Mouse (Mus musculus) intestine, postnatal 0 days (tissue): ENCODE data around the gene Mcrip1. TPM values are rescaled to one million over a fixed set of nuclear protein-coding genes. Genes with fewer than 3 reads are reported as not detected.

Experiments used
- ATAC-seq: fragments of 200-750 bp; cut with Nextera tagmentation; 2 replicates; pipeline ENCODE4 v1.8.0; 2017; ENCODE audit warnings: mild to moderate bottlenecking, moderate TSS enrichment, moderate library complexity
- H3K27ac ChIP-seq: fragments of 300-500 bp; sonication (generic); 2 replicates; pipeline ENCODE4 v1.5.1; 2014; ENCODE audit warnings: mild to moderate bottlenecking, low read depth, low read length, moderate library complexity
- H3K27me3 ChIP-seq: fragments of 300-500 bp; sonication (generic); replicated peaks from 2 replicates; pipeline ENCODE4 v1.6.1; 2014; ENCODE audit warnings: low read length, mixed read lengths; ENCODE audit not compliant: control insufficient read depth, insufficient read depth
- H3K36me3 ChIP-seq: fragments of 300-500 bp; sonication (generic); 2 replicates; pipeline ENCODE4 v1.6.1; 2014; ENCODE audit warnings: mild to moderate bottlenecking, moderate library complexity; ENCODE audit not compliant: control insufficient read depth, insufficient read depth
- H3K4me1 ChIP-seq: fragments of 300-500 bp; sonication (generic); replicated peaks from 2 replicates; pipeline ENCODE4 v1.6.1; 2014; ENCODE audit warnings: antibody characterized with exemption, low read length, mixed read lengths; ENCODE audit not compliant: control insufficient read depth, insufficient read depth
- H3K4me2 ChIP-seq: fragments of 300-500 bp; sonication (generic); replicated peaks from 2 replicates; pipeline ENCODE4 v1.6.1; 2014; ENCODE audit warnings: low read depth, mild to moderate bottlenecking, moderate library complexity
- H3K4me3 ChIP-seq: fragments of 300-500 bp; sonication (generic); 2 replicates; pipeline ENCODE4 v1.5.1; 2014; ENCODE audit warnings: low read depth, low read length
- H3K9ac ChIP-seq: fragments of 300-500 bp; sonication (generic); 2 replicates; pipeline ENCODE4 v1.6.1; 2014; ENCODE audit warnings: mild to moderate bottlenecking, low read depth, low read length
- H3K9me3 ChIP-seq: fragments of 300-500 bp; sonication (generic); 2 replicates; pipeline ENCODE4 v1.6.1; 2016; ENCODE audit warnings: mixed run types; ENCODE audit not compliant: control insufficient read depth
- CTCF ChIP-seq: sonication (generic); IDR thresholded peaks from 2 replicates; pipeline ENCODE4 v1.5.1; 2016; ENCODE audit warnings: low read depth, mild to moderate bottlenecking, control low read depth, antibody characterized with exemption, moderate library complexity
- WGBS: fragments of 180-500 bp; shearing (Covaris S2); extraction: QIAGEN DNeasy Blood & Tissue Kit; methylation state at CpG from one replicate; pipeline ENCODE4 v1.1.7; 2014; 5-methylcytosine and 5-hydroxymethylcytosine counted together
- polyA plus RNA-seq: library from polyadenylated mRNA; unstranded; fragments of >200 nt; fragmentation: Nextera tagmentation; extraction: Ambion mirVana; gene quantifications from 2 replicates; pipeline ENCODE4 v1.2.1, GENCODE M21; 2015

The Mcrip1 gene
- polyA plus RNA-seq, 1 experiment from 2014 or later: 68.7 TPM

DNA sequence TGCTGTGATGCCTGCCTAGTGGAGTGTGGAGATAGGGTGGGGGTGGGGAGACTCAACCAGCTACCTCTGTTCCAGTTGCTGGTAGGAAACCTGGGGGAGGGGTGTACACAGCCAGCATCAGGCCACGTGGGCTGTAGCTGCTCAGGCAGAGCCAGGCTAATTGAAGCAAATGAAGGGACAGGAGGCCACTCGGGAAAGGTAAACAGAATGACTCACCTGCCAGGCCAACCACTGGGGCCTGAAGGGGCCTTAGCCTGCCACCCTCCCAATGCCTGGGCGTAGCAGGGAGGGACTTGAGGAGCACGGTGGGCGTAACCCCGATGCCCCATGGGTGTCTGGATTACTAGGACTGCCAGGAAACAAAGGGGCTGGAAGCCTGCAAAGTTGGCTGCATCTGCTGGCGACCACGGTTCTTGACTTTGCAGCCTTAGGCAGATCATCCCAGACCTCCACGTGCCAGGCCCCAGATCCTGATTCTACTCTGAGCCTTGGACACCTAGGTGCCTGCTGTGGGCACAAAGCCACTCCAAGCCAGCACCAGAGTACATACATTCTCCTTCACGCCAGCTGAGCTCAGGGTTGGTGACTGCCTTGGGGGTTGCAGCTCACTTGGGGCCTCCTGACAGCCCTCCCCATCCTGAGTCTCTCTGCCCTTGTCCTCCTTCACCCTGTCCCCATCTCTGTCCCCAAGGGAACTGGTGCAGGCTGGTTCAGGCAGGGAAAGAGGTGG is 10.1 kb downstream of the Mcrip1 start:
- no peak for TF ChIP-seq CTCF
- no peak overlapping the region for H3K4me3 ChIP-seq
- H3K36me3 ChIP-seq: peaks cover 18% of the 10 kb centered on the region; the same call in 1 of the 2 replicates
- no peaks in the 10 kb centered on the region for H3K9me3 ChIP-seq
- 15% methylated on average over 10 of the region's 10 CpGs for WGBS
- H3K4me2 ChIP-seq: no peak overlapping the region
- peak; percentile 86 for ATAC-seq
- peaks cover 17% of the 10 kb centered on the region; the same call in 1 of the 2 replicates for H3K4me1 ChIP-seq
- H3K27me3 ChIP-seq: no peaks in the 10 kb centered on the region
- no peak overlapping the region for H3K9ac ChIP-seq
- peak overlapping the region; percentile 50 for H3K27ac ChIP-seq

DNA sequence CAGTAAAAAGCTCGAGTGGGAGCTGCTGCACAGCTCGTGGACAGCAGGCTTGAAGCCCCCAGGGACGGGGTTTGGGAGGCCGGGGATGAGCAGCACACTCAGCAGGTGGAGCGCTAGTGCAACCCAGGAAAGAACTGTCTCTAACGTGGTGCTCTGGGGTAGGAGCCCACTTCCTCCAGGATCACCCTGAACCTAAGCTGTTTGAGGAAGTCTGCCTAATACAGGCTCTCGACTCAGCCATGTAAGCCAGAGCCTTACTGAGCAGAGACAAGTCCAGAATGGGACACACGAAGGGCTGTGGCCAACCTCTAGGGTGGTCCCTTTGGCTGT is 10.6 kb downstream of the Mcrip1 start:
- H3K9me3 ChIP-seq: no peaks in the 10 kb centered on the region
- H3K9ac ChIP-seq: no peak overlapping the region
- H3K27me3 ChIP-seq: 0 out of 2 replicates have a peak, but pooled peaks cover 4% of the 10 kb centered on the region
- no peak overlapping the region for H3K4me2 ChIP-seq
- no peak for ATAC-seq
- 42% methylated on average over 8 of the region's 8 CpGs for WGBS
- no peak for TF ChIP-seq CTCF
- H3K4me1 ChIP-seq: peaks cover 17% of the 10 kb centered on the region; the same call in 1 of the 2 replicates
- no peak overlapping the region for H3K4me3 ChIP-seq
- peak overlapping the region; percentile 50 for H3K27ac ChIP-seq
- peaks cover 14% of the 10 kb centered on the region; the same call in 1 of the 2 replicates for H3K36me3 ChIP-seq

DNA sequence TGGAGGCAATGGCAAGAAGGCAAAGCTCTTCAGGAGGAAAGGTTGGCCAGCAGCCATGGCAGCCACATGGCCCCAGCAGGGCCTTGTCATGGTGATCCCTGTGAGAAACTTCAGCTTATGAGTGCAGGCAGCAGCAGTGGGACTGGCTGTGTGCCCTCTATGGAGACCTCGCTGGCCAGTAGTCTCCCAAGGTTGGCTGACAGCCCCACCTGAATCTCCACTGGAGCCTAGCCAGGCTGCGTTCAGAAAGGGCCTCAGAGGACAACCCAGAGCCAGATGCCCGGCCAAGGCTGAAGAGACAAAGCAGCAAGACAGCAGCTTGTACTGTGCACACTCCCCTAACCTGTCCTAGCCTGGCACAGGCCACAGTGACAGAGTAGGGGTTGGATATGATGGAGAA is 11.0 kb downstream of the Mcrip1 start:
- TF ChIP-seq CTCF: no peak
- Histone ChIP-seq H3K9me3 (no peaks in the 10 kb centered on the region), H3K27me3 (0 out of 2 replicates have a peak, but pooled peaks cover 5% of the 10 kb centered on the region), H3K4me2 (no peak overlapping the region), H3K27ac (no peak overlapping the region), H3K4me3 (no peak overlapping the region), H3K9ac (no peak overlapping the region), H3K36me3 (peaks cover 9% of the 10 kb centered on the region; the same call in 1 of the 2 replicates), H3K4me1 (peaks cover 17% of the 10 kb centered on the region; the same call in 1 of the 2 replicates)
- 60% methylated on average over 3 of the region's 3 CpGs for WGBS
- no peak for ATAC-seq

- no peak overlapping the region for H3K4me2 ChIP-seq
Measured at GRCm38 (mm10) chr11:120535804-120536203, 13.7 kb downstream of the Mcrip1 start.

DNA sequence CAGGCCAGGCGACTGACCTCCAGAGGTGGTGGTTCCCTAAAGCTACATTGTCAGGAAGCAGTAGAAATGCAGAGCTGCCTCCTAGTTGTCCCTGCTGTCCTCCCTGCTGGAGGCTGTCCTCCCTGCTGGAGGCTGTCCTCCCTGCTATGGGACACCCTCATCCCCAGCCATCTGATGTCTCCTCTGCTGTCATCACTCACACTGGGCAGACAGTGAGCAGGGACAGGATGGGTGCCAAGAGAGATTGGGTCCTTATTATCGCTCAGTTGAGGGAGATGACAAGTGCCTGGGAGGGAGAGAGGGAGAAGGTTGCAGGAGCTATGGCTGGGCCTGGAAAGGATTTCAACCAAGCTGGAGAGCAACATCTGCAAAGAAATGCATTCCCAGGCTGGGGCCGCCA is 14.4 kb downstream of the Mcrip1 start:
- Histone ChIP-seq H3K4me2 (no peak overlapping the region), H3K9ac (no peak overlapping the region), H3K27ac (no peak overlapping the region), H3K27me3 (peaks cover 39% of the 10 kb centered on the region), H3K36me3 (no peaks in the 10 kb centered on the region), H3K4me1 (peaks cover 19% of the 10 kb centered on the region), H3K4me3 (no peak overlapping the region), H3K9me3 (no peaks in the 10 kb centered on the region)
- TF ChIP-seq CTCF: no peak
- ATAC-seq: no peak
- WGBS: 85% methylated on average over 3 of the region's 3 CpGs

More at GRCm38 (mm10) chr11:120535804-120536203, 13.7 kb downstream of the Mcrip1 start:
- no peak overlapping the region for H3K9ac ChIP-seq
- no peak for TF ChIP-seq CTCF
- no peak overlapping the region for H3K27ac ChIP-seq
- H3K4me3 ChIP-seq: no peak overlapping the region
- ATAC-seq: no peak
- H3K27me3 ChIP-seq: peaks cover 32% of the 10 kb centered on the region
- no peaks in the 10 kb centered on the region for H3K9me3 ChIP-seq
- peaks cover 20% of the 10 kb centered on the region for H3K4me1 ChIP-seq
- 79% methylated on average over 3 of the region's 3 CpGs for WGBS
- no peaks in the 10 kb centered on the region for H3K36me3 ChIP-seq

- Histone ChIP-seq H3K4me1 (peaks cover 8% of the 10 kb centered on the region; the same call in 1 of the 2 replicates), H3K4me2 (no peak overlapping the region), H3K36me3 (no peaks in the 10 kb centered on the region), H3K4me3 (no peak overlapping the region), H3K9me3 (no peaks in the 10 kb centered on the region), H3K27ac (no peak overlapping the region), H3K27me3 (peaks cover 43% of the 10 kb centered on the region), H3K9ac (no peak overlapping the region)
- no peak for TF ChIP-seq CTCF
- ATAC-seq: no peak
- 84% methylated on average over 8 of the region's 8 CpGs for WGBS
Measured at GRCm38 (mm10) chr11:120534093-120534492, 15.4 kb downstream of the Mcrip1 start.
